Mouse (Mus musculus) E14TG2a.4 (cell line): ENCODE data around the gene 1700029P11Rik.
A peak's percentile ranks its signal among the peaks of the same experiment; 100 is the strongest.

Experiments
- CTCF ChIP-seq: conservative IDR thresholded peaks from 2 replicates; pipeline ENCODE4 v1.5.1; 2014; ENCODE audit warnings: low read length
- NANOG ChIP-seq: IDR thresholded peaks from 2 replicates; pipeline ENCODE4 v1.6.1; 2014; ENCODE audit warnings: borderline replicate concordance, low read length, mixed read lengths
- POU5F1 ChIP-seq: IDR thresholded peaks from 2 replicates; pipeline ENCODE4 v1.6.1; 2014; ENCODE audit warnings: low read length, borderline replicate concordance

DNA sequence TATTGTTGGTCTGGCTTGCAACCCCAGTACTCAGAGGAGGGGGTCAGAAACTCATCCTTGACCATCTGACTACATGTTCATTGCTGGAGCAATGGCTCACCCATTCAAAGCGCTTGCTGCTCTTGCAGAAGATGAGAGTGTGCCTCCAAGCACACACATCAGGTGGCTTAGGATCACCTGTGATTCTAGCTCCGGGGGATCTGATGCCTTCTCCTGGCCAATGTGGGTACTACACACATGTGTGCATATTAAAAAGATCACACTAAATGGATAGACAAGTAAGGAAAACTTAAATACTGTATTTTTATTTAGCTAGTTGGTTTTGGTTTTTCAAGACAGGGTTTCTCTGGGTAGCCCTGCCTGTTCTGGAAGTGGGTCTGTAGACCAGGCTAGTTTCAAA lies 39.3 kb upstream of the 1700029P11Rik start:
- TF ChIP-seq CTCF: peak; percentile 81
- no peak for TF ChIP-seq POU5F1
- TF ChIP-seq NANOG: no peak
